Mouse (Mus musculus) kidney, postnatal 14 days (tissue): ENCODE results near the gene Thrb.

Source experiments
- DNase-seq: peaks from one replicate; pipeline ENCODE4 v3.0.0; 2022; ENCODE audit warnings: mixed read lengths

Thrb gene

GRCm38 (mm10) chr14:17659686-17660328, at the start of gene Thrb:
Gene Thrb, plus strand, starts transcription at chr14:17660261.
- DNase-seq: peak; percentile 59

DNA sequence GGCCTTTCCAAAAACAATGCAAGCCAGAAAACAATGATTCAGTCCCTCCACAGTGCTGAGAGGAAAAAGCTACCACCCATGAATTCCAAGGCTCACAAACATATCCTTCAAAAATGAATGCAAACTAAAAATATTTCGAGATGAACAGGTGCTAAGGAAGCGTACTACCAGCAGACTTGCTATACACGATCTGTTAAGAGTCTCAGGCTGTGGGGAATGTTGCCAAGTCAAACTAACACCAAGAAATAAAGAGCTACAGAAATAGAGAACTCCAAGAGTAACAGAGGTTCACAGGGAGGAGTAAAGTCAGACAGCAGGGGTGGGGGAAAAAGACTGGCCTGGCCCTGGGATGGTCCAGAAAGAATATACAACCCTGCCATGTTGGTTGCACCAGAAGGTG, 38.4 kb upstream of the Thrb start:
- no peak for DNase-seq

DNA sequence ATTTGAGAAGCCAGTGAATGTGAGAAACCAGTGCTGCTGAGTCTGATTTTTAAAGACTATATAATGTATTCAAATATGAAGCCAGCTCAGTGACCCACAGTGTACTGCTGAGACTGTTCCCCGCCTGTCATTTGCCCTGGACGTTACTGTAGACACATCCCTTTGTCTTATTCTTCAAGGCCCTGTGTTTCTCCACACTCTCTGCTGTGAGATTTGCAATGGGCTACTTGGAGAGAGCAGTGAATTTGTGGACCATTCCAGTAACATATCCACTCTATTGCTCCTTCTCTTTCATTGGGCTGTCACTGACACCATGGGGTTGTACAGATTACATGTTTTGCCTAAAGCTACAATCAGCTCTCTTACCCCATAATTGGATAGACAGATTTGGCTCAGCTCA, 36.1 kb upstream of the Thrb start:
- DNase-seq: no peak

DNA sequence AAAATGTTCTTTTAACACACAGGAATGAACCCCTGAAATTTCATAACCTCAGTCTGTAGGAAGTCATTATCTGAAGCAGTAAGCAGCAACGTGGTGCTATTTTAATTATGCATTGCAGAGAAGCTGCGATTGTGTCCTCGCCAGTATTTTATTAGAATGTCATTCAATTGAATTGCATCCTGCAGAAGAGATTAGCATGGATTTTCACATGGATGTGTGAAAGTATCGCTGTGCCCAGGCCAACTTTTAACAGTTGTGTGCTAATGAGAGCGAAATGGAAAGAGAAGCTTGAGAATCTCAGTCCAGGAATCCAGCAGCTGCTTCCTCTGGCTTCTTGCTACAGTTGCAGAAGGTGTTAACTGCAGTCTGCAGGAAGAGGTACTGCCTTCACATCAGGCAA, 30.8 kb upstream of the Thrb start:
- DNase-seq: no peak

DNA sequence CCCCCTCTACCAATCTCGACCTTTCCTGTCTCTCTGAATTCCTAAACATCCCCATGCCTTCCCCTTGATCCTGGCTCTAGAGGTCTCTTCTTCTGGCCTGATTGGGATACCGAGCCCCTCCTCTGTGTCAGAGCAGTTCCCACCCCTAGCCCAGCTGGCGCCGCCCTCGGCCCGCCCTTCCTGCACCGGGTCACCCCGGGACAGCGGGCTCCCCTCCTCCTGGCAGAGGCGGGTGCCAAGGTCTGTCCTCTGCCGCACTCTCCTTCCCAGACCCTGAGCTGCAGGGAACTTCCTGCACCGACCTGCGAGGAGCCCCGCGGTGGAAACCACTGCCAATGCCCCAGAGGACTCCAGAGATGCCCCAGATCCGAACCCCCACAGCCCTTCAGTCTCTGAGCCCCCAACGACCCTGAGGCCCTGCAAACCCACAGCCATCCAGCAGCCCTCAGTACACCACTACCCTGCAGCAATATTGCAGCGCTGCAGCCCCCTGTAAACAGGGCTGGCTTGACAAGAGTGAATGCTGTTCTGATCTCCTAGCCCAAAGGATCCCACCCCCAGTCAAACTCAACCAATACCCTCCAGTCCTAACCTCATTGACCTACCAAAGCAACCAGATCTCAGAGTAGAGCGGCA, 27.1 kb upstream of the Thrb start:
- DNase-seq: peak; percentile 88

DNA sequence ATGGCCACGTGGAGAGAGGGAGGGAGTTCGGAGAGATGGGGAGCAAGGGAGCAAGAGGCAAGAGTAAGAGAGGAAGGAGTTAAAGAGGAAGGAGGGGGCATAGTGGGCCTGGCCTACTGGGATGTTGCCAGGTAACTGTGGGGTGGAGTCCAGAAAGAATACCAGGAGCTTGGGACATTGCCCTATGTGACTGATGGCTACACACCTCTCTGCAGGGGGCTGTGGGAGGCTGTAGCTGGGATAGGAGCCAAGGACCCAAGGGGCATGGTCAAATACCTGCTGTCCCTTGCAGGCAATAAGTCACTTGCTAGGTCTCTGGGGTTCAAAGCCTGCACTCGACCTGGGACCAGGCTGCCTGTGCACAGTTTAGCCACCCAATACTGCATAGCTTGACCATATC, 23.1 kb upstream of the Thrb start:
- DNase-seq: peak; percentile 78

- DNase-seq: no peak
Observed at GRCm38 (mm10) chr14:17641770-17642169, 18.3 kb upstream of the Thrb start.

GRCm38 (mm10) chr14:17655084-17655483, 5.0 kb upstream of the Thrb start:
- DNase-seq: no peak

GRCm38 (mm10) chr14:17659031-17659430, 1.0 kb upstream of the Thrb start:
- DNase-seq: peak; percentile 92

GRCm38 (mm10) chr14:17660329-17661099, 453 bp downstream of the Thrb start:
- peak; percentile 92 for DNase-seq

- no peak for DNase-seq
Observed at GRCm38 (mm10) chr14:17661100-17661521, 1.1 kb downstream of the Thrb start.

GRCm38 (mm10) chr14:17662087-17662486, 2.0 kb downstream of the Thrb start:
- DNase-seq: no peak

DNA sequence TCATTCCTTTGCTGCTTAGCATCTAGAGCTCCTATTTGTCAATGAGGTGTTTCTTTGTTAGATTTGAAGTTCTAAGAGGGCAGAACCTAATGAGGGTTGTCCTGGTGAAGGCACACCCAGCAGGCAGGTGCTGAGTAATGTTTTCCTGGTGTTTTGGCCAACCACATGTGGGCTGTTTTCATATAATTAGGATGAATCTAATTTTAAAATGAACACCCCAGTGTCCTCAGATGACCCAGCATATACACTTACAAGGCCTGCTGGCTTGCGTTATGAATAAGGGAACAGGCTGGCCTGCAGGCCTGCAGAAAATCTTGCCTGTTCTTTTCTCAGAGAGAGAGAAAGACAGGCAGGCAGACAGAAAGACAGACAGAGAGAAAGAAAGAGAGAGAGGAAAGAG, 14.3 kb downstream of the Thrb start:
- DNase-seq: no peak

DNA sequence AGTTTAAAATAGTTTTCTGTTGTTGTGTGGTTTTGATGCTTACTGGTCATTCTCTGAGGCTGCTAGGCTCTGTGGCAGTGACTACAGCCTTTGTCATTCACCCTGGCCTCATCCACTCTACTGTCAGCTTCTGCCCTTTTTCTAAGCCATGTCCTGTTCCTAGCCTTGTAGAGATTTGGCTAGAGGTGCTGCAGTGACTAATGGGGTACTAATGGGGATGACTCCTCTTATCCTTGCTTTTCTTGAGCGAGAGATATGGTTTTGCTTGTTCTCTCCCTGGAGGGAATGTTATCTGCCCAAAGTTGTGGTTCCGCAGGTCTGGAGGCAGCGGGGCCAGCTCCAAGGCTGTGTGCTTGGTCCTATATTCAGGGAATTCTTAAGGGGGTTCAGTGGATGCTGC, 15.2 kb downstream of the Thrb start:
- DNase-seq: no peak

DNA sequence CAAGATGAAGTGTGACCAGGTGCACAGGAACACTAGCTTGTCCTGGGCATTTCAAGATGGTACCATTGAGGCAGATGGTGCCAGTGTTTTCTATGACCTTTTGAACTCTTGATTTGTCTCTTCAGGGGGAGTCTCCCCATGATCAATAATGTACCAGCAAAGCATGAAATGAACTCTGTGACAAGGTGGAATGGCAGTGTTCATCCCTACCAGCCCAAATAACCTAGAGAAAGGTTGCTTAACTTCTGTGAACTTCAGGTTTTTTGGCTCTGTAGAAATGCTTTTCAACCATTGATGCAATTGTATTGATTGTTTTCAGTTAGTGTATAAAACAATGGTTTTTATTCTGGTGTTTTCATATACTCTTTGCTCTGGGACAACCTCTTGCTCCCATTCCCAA, 21.4 kb downstream of the Thrb start:
- no peak for DNase-seq

- peak; percentile 40 for DNase-seq
Observed at GRCm38 (mm10) chr14:17684881-17685280, 24.8 kb downstream of the Thrb start.

DNA sequence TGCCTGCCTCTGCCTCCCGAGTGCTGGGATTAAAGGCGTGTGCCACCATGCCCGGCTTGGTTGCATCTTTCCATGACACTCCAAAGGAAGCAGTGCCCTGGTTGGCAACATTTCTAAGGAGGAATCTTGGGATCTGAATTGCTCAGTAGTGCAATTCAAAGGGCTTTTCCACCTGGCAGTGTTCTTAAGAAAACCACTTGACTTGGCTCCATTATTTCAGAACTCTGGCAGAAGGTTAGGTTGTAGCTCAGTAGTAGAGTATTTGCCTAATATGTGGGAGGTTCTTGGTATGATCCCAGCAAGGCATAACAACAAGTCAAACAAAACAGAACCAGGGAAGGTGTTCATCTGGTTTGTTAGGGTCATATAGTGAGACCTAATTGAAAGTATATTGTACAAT, 25.4 kb downstream of the Thrb start:
- no peak for DNase-seq

DNA sequence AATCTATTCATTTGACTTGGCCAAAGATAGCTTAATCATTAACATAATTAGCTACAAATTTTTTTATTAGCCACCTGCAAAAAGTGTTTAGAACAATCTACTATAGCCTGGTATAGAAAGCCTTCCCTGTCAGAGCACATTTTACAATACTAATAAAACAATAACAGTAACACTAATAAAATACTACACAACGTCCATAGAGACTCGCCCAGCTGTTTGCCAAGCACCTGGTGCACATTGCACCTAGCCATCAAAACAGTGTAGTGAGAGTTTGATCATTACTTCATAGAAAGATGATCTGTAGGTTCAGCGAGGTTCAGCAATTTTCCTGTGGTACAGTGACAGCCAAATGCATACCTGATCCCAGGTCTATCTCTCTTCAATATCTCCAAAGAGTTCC, 26.9 kb downstream of the Thrb start:
- DNase-seq: no peak

- no peak for DNase-seq
Observed at GRCm38 (mm10) chr14:17691246-17691645, 31.2 kb downstream of the Thrb start.

GRCm38 (mm10) chr14:17695526-17695925, 35.5 kb downstream of the Thrb start:
- no peak for DNase-seq

- no peak for DNase-seq
Observed at GRCm38 (mm10) chr14:17697920-17698632, 38.0 kb downstream of the Thrb start.

DNA sequence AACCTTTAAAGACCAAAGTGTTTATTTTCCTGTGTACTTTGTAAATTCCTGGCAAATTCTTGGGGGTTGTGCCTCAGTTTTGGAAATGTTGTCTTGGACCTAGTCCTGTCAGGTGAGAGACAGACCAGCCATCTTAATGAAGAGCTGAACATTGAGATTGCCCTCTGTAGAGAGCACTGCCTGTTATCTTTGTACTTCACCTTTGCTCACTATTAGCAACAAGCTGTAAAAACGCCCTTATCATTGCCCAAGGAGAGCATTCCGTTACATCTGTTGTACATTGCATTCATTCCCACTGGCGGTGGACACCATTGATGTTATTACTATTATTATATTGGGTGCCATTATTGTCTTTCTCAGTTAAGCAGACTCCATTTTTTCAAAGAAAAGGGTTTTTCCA, 40.2 kb downstream of the Thrb start:
- no peak for DNase-seq

- DNase-seq: no peak
Observed at GRCm38 (mm10) chr14:17713297-17713904, 53.3 kb downstream of the Thrb start.
